Mouse (Mus musculus) right cerebral cortex, postnatal 14 days (tissue): ENCODE measurements around the gene Def6.
A peak's percentile ranks its signal among the peaks of the same experiment; 100 is the strongest.
"Not testable (repeated sequence)": the region's sequence is repeated elsewhere in the genome, so short reads cannot be mapped to it uniquely, and the experiment has no call there.

Experiments used
- DNase-seq: peaks from one replicate; pipeline ENCODE4 v3.0.0; 2022

Gene Def6

GRCm38 (mm10) chr17:28209457-28210110 lies 2.0 kb downstream of the Def6 start:
- no peak for DNase-seq

- no peak for DNase-seq
Measured at GRCm38 (mm10) chr17:28211921-28212341, 4.4 kb downstream of the Def6 start.

DNA sequence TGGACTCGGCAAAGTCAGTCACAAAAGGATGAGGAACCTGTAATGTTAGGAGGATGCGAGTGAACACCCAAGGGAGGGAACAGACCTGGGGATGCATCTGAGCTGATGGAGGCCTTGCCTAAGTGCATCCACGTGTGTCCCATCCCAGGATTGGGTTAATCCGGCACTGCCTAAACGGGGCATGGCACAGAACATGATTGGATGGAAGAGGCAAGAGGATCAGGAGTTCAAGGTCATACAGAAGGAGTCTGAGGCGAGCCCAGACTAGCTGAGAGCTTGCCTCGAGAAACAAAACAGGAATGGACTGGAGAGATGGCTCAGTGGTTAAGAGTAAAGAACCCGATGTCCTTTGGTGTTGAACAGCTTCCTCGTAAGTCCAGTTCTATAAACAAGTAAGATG lies 4.8 kb downstream of the Def6 start:
- no peak for DNase-seq

GRCm38 (mm10) chr17:28213236-28213635 lies 5.7 kb downstream of the Def6 start:
- DNase-seq, result no peak

DNA sequence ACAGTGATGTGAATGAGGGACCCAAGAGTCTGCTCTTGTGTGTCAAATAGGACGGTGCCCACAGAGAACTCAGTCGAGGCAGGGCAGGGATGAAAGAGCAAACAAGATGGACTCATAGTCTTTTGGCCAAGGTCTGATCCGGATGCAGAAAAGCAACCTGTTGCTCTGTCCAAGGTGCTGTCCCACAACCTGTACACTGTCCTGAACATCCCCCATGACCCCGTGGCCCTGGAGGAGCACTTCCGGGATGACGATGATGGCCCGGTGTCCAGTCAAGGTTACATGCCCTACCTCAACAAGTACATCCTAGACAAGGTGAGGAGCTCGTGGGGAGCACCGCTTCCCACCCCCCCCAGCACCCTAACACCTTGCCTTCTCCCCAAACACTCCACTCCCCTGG lies 9.2 kb downstream of the Def6 start:
- DNase-seq, result no peak

DNA sequence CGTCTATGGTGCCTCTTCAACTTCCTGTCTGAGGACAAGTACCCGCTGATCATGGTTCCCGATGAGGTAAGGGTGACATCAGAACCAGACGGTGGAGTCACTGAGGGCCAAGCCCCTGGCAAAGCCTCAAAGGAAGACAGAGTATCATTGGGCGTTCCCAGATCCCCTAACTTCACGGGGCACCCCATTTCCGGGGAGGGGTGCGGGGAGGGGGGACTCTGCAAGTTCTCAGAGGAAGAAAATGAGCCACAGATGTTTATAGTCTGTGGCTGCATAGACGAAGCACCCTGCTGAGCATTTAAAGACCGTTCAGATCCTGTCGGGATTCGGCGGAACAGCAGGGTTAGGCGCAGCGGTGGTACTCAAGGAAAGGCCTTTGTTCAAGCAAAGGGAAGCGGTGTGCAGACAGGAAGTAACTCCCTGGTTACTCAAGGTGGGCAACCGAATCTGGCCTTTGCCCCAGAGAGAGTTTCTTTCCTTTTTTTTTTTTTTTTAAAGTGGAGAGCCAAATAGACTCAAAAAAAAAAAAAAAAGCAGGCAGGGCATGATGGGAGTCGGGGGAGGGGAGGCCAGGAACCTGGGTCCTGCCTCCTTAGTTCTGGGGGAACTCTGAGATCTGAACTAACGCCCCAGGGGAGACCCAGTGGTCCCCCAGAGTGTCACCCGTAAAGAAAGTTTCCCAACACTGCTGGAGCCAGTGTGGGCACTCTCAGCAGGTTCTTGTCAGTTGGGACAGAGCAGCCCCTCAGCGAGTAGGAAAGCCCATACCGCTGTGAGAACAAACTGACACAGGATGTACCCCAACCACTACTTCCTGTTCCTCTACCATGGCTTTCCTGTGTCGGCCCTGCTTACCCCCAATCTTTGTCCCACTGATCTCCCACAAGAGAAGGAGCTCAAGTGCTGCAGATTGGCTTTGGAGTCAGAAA lies 10.4 kb downstream of the Def6 start:
- no peak for DNase-seq

DNA sequence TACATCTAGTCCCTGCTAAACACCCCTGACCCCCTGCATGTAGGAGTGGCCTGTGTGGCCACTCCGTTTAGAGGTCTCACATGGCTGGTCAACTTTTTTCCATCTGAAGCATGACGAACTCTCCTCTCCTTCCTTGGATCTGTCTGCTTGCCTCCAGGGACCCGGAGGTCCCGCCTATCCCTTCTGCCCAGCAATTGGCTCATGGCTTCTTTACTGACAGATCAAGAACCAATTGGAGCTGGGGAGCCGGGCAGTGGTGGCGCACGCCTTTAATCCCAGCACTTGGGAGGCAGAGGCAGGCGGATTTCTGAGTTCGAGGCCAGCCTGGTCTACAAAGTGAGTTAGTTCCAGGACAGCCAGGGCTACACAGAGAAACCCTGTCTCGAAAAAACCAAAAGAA lies 14.9 kb downstream of the Def6 start:
- not testable (repeated sequence) for DNase-seq

- peak; percentile 82 for DNase-seq
Measured at GRCm38 (mm10) chr17:28223561-28224391, 16.2 kb downstream of the Def6 start.

DNA sequence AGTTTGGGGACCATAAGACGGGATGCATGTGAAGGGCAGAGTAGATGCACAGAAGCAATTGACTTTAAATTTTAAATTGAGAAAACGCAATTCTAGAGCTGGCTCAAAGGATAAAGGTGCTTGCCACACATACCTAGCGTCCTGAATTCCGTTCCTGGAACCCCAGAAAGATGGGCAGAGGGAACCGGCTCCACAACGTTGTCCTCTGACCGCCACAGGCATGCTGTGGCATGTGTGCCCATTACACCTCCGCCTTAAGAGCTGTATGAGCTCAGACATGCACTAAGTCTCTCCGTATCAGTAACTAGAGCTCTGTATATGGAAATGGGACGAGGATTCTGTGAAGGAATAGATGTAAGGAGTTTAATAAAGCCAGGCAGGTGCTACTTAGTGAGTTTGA lies 17.0 kb downstream of the Def6 start:
- no peak for DNase-seq

DNA sequence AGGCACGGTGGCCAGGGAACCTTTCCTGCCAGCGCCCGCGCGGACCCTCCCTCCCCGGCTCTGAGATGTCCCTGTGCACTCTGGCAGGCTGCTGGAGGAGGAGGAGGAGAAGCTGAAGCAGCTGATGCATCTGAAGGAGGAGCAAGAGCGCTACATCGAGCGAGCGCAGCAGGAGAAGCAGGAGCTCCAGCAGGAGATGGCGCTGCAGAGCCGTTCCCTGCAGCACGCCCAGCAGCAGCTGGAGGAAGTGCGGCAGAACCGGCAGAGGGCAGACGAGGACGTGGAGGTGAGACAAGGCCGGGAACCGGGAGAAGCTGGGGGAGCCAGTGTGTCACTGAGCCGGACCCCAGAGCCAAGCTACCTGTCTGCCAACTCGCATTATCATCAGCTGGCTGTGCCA lies 18.4 kb downstream of the Def6 start:
- DNase-seq, result peak; percentile 96

DNA sequence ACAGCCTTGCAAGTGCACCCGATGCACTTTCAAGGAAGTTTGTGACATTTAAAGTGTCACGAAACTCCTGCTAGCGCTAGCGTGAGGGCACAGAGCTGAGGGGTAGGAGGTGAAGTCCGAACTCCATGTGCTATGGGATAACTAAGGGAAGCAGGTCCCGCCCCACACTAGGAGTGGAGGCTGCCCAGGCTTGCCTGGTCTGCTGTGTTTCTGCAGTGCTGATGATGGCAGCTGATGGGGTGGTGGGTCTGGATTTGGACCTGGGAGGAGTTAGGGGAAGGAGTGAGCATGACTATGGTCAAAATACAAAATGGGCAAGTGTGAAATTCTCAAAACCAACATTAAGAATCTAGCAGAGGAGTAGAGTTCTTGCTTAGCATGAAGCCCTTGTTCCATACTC lies 22.9 kb downstream of the Def6 start:
- DNase-seq, result no peak

DNA sequence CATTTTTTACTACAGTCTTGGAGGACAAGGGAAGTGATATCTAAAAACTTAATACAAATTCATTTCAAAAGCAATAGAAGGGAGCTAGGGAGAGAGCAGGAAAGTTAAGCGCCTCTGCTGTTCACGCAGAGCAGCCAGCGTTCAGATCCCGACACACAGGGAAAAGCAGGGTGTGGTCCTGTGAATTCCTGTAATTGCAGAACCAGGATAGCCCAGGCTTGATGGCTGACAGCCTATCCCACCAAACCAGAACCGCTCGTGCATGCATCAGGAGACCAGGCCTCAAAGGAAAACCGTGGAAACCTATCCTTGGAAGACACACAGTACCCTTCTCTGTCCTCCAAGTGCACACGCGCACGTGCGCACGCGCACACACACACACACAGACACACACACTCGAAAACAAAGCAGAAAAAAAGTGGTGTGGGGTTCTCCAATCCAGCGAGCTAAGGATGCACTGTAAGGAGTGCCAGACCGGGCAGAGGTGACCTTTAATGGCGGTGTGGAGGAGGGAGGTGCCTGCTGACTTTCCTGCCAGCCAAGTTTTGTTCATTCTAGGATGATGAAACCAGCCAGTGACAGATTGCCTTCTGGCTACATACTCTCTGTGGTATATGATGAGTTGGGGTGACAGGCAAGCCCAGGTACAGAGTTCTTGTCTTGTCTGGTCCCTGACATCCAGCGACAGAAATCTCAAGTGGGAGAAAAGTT lies 23.6 kb downstream of the Def6 start:
- DNase-seq, result no peak

DNA sequence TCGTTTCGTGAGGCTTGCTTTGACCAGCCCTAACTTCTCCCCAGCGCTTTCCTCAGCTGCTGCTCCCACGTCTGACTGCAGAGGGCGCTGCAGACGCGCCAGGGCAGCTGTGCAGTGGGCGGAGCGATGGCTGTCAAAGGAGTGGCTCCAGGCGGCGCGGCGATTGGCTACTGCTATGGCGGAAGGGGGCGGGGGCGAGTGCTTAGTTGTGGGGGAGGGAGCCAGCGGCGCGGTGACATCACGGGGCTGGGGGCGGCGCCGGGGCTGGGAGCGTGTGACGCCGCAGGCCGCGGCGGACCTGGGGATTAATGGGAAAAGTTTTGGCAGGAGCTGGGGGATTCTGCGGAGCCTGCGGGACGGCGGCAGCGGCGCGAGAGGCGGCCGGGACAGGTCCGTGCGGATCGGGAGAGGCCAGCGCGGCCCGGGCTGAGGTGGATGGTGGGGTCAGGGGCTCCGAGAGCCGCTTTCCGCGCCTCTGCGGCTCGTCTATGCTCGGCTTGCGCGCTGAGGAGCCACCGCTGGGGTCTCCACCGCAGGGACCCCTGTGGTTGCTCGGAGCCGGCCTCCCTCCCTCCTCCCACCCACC lies 25.0 kb downstream of the Def6 start, which contains the start of gene Ppard:
Gene Ppard (plus strand): TSS at position 226 of the 586 bp plus-strand sequence.
- DNase-seq, result peak; percentile 100

- no peak for DNase-seq
Measured at GRCm38 (mm10) chr17:28233091-28233731, 25.6 kb downstream of the Def6 start.

- no peak for DNase-seq
Measured at GRCm38 (mm10) chr17:28234641-28235040, 27.1 kb downstream of the Def6 start.

DNA sequence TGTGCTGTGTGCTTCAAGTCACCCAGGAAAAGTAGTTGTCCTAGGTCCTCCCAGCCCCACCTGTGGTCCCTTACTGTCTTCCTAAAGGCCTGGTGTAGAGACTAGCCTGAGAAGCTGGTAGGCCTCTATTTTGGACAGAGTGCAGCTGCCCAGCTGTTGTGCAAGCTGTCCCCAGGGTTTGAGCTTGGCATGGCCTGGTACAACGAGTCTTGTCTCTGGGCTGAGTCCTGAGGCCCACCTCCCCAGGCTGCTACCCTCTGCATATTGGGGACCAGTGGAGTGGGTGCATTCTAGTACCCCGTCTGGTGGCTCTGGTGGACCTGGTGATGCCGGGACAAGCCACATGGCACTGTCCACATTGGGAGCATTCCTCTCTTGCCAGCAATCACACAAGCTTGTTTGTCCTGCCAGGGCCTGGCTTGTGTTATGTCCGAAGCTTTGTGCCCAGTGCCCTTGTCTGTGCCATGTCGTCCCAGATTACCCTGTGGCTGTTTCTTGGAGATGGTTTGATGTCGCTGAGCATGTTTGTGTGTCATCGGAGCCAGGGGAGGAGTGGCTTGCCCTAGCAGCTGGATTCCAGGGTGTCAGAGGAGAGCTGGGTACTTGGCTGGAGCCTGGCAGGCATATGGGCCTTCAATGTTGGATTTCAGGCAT lies 28.5 kb downstream of the Def6 start:
- no peak for DNase-seq

DNA sequence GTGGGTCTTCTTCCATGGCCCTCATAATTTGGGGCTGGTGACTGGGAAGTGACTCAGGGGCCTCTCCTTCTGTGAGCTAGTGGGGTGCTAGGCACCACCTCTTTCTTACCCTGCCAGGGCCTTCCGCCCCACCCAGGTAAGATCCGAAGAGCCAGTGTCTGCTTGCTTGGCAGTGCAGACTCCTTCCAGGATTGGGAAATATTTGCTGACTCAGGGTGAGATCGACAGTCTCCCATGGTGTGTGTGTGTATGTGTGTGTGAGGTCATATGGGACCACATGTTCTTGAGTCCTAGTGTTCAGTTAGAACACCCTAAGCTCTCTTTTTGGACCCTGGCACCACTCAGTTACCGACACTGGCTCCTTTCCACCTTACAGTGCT lies 29.0 kb downstream of the Def6 start:
- DNase-seq, result no peak

DNA sequence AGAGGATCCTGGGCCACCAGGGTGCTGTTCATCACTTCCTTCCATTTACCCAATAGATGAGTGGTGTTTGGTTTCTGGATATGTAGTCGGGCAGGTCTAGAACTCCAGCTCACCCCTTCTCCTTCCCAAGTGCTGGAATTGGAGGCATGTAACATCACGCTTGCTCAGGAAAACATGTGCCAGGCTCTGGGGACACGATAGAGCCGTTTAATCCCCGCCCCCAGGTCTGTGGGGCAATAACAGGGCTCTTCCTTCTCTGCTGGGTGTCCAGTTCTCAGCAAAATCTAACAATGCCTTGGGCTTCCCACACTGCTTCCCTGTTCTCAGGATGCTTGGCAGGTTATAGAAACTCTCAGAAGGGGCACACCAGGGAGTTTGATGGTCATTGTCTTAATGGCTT lies 29.8 kb downstream of the Def6 start:
- DNase-seq, result no peak

- no peak for DNase-seq
Measured at GRCm38 (mm10) chr17:28237874-28238273, 30.3 kb downstream of the Def6 start.

DNA sequence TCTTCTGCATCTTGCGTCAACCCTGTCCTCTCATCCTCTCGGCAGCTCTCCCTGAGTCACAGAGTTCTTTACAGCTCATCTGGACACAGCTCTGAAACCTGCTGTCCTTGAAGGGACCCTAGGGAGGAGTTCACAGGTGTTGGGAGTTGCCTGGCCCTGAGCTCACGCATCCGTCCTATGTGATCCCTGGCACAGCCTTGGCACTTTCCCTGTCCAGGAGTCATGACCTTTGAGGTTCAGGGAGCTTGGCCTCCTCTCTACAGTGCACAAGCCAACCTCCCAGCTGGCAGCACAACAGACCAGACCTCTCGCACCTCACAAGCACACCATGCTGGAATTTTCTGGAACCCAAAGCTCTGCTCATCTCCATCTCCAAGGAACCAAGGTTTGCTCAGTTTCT lies 33.3 kb downstream of the Def6 start:
- no peak for DNase-seq

DNA sequence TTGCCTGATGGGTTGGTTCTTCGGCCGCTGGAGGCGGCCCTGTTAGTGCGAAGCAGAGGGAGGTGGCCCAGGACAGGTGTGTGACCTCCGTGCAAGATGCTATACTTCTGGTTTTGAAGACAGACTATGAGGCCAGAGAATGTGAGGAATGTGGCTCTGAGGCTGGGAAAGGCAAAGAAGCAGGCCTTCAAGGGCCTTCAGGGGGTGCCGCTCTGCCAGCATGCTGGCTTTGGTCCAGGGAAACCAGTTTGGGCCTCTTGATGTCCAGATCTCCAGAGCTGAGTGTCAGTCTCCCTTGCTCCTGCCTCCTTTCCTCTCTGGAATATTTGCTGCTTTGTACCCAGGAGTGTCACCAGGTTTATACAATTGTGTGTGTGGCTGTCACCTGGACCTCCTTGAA lies 34.7 kb downstream of the Def6 start:
- DNase-seq, result no peak
